Mouse (Mus musculus) ES-E14 (cell line): ENCODE data around the gene Apmap. TPM values are rescaled to one million over a fixed set of nuclear protein-coding genes. Genes with fewer than 3 reads are reported as not detected.
A peak's percentile ranks its signal among the peaks of the same experiment; 100 is the strongest.

Experiments
- DNase-seq: peaks from one replicate; pipeline ENCODE4 v3.0.0-alpha.2; 2013; ENCODE audit warnings: low read depth, low spot score
- H3K27ac ChIP-seq: 2 replicates; pipeline ENCODE4 v1.5.1; 2012; ENCODE audit warnings: low read depth, mild to moderate bottlenecking, low read length, moderate library complexity, mixed read lengths; ENCODE audit not compliant: poor library complexity, insufficient read depth, severe bottlenecking
- H3K36me3 ChIP-seq: 2 replicates; pipeline ENCODE4 v1.6.1; 2012; ENCODE audit warnings: mild to moderate bottlenecking, low read length, moderate library complexity, mixed read lengths; ENCODE audit not compliant: control insufficient read depth, poor library complexity, insufficient read depth, severe bottlenecking
- H3K4me1 ChIP-seq, 2 experiments: fragments of 150-350 bp in 1 of 2; sonication (generic) in 1 of 2; 2 replicates each; pipeline ENCODE4 v1.6.1; 2012; ENCODE audit warnings: low read length in 2 of 2, mild to moderate bottlenecking in 1 of 2, mixed read lengths in 1 of 2; ENCODE audit not compliant: control insufficient read depth in 2 of 2, insufficient read depth in 2 of 2, poor library complexity in 1 of 2
- H3K4me3 ChIP-seq, 2 experiments: fragments of 150-350 bp in 1 of 2; sonication (generic) in 1 of 2; 2 replicates each; pipeline ENCODE4 v1.5.1; 2012; ENCODE audit warnings: low read length in 2 of 2, low read depth in 1 of 2, mild to moderate bottlenecking in 1 of 2, mixed read lengths in 1 of 2; ENCODE audit not compliant: insufficient read depth in 1 of 2, poor library complexity in 1 of 2, severe bottlenecking in 1 of 2
- H3K9ac ChIP-seq: 2 replicates; pipeline ENCODE4 v1.6.1; 2012; ENCODE audit warnings: low read depth, mild to moderate bottlenecking, low read length, mixed read lengths; ENCODE audit not compliant: poor library complexity, insufficient read depth, severe bottlenecking
- H3K9me3 ChIP-seq: fragments of 150-350 bp; sonication (generic); 2 replicates; pipeline ENCODE4 v1.6.1; 2012; ENCODE audit warnings: low read depth, mild to moderate bottlenecking, low read length; ENCODE audit not compliant: control insufficient read depth, insufficient read depth
- CHD2 ChIP-seq: IDR thresholded peaks from 2 replicates; pipeline ENCODE4 v1.6.1; 2014; ENCODE audit warnings: mild to moderate bottlenecking, low read depth, low read length, inconsistent platforms
- HCFC1 ChIP-seq: IDR thresholded peaks from 2 replicates; pipeline ENCODE4 v1.6.1; 2012; ENCODE audit warnings: low read length, inconsistent platforms, borderline replicate concordance; ENCODE audit not compliant: insufficient read depth
- MAFK ChIP-seq: IDR thresholded peaks from 2 replicates; pipeline ENCODE4 v1.6.1; 2014; ENCODE audit warnings: mild to moderate bottlenecking, low read depth, low read length, inconsistent platforms; ENCODE audit not compliant: insufficient read depth
- ZC3H11A ChIP-seq: IDR thresholded peaks from 2 replicates; pipeline ENCODE4 v1.6.1; 2012; ENCODE audit warnings: low read depth, mild to moderate bottlenecking, inconsistent platforms, low read length, borderline replicate concordance
- ZNF384 ChIP-seq: IDR thresholded peaks from 2 replicates; pipeline ENCODE4 v1.6.1; 2012; ENCODE audit warnings: low read depth, low read length, inconsistent platforms
- in situ Hi-C, 2 experiments: fragments of 600-800 bp; cut with MboI; formaldehyde crosslinking; loops; one replicate each; pipeline ENCODE4 v1.15.1; 2025; ENCODE audit warnings: low sequenced_read_pairs in 2 of 2, inconsistent platforms in 1 of 2; ENCODE audit not compliant: unreplicated experiment in 2 of 2
- total RNA-seq: library from RNA; depleted of rRNA; stranded (reverse); fragments of 300-350 nt; gene quantifications from 2 replicates; pipeline ENCODE4 v1.2.3, GENCODE M21; 2012

The Apmap gene
- total RNA-seq, 1 experiment = 35.0 TPM

DNA sequence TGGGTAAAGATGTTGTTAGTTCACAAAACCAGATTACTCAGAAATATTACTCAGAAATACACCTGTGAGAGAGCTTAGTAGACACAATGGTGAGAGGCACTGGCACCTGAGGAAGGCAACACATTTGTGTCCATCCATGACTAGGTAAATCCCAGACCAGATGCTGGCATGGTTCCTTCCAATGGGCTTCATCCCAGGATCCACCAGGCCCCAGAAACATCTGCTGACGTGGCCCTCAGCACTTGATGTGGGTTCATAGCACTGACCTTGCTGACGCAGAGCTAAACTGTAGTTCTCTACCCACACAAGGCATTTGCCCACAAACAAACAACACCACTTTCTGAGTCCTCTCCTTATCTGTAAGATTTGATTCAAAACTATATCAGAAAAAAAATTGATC lies 46.4 kb upstream of the Apmap start:
- TF ChIP-seq CHD2 = no peak
- TF ChIP-seq ZNF384 = no peak
- no peak for TF ChIP-seq ZC3H11A
- no peak for TF ChIP-seq HCFC1
- TF ChIP-seq MAFK = no peak
- no peak overlapping the region for H3K4me3 ChIP-seq
- DNase-seq = no peak
- no peaks in the 10 kb centered on the region for H3K9me3 ChIP-seq
- H3K36me3 ChIP-seq = no peaks in the 10 kb centered on the region
- H3K4me1 ChIP-seq = peaks cover 6 to 25% of the 10 kb centered on the region in 2 experiments
- H3K27ac ChIP-seq = no peak overlapping the region
- in situ Hi-C loops = no loop called here
- H3K9ac ChIP-seq = no peak overlapping the region

DNA sequence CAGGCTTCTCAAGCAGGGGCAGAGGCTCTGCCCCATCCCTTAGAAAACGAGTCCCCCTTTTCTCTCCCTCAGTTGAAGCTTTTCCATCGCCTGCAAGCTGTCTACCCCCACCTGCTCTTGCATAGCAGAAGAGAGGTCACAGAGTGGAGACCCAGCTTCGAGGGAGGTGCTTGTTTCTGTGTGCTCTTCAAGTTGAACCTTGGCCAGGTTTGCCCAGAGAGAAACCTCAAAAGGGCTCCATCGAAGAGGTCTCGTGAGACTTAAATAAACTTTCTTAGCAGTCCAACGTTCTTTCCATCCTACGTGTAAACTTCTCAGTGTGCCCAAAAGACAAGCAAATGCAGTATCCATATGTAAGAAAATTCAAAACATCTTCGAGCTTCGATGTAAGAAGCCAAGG lies 43.0 kb upstream of the Apmap start:
- peaks cover 6 to 25% of the 10 kb centered on the region in 2 experiments for H3K4me1 ChIP-seq
- in situ Hi-C loops = no loop called here
- no peak for DNase-seq

GRCm38 (mm10) chr2:150650511-150651074 lies 42.2 kb upstream of the Apmap start:
- TF ChIP-seq HCFC1 (no peak), ZC3H11A (no peak), MAFK (no peak), CHD2 (no peak), ZNF384 (no peak)
- DNase-seq = no peak
- no peaks in the 10 kb centered on the region for H3K36me3 ChIP-seq
- no peaks in the 10 kb centered on the region for H3K9me3 ChIP-seq
- no peak overlapping the region for H3K9ac ChIP-seq
- H3K4me3 ChIP-seq = no peak overlapping the region
- H3K4me1 ChIP-seq = peaks cover 6 to 22% of the 10 kb centered on the region in 2 experiments
- in situ Hi-C loops = no loop called here
- H3K27ac ChIP-seq = 0 out of 2 replicates have a peak overlapping the region, but pooled peaks have one; percentile 24

More for the DNA sequence above, 43.0 kb upstream of the Apmap start:
- Histone ChIP-seq H3K9ac (no peak overlapping the region), H3K36me3 (no peaks in the 10 kb centered on the region), H3K4me3 (no peak overlapping the region), H3K27ac (no peak overlapping the region), H3K9me3 (no peaks in the 10 kb centered on the region)
- TF ChIP-seq ZC3H11A = no peak
- TF ChIP-seq ZNF384 = no peak
- no peak for TF ChIP-seq CHD2
- TF ChIP-seq MAFK = no peak
- TF ChIP-seq HCFC1 = no peak

GRCm38 (mm10) chr2:150648300-150648895 lies 40.0 kb upstream of the Apmap start:
- in situ Hi-C loops = no loop called here
- H3K9ac ChIP-seq = no peak overlapping the region
- H3K36me3 ChIP-seq = no peaks in the 10 kb centered on the region
- TF ChIP-seq ZNF384 (no peak), MAFK (no peak), CHD2 (no peak), ZC3H11A (no peak), HCFC1 (no peak)
- H3K4me3 ChIP-seq = no peak overlapping the region
- H3K9me3 ChIP-seq = no peaks in the 10 kb centered on the region
- H3K27ac ChIP-seq = no peak overlapping the region
- peaks cover 6 to 24% of the 10 kb centered on the region in 2 experiments for H3K4me1 ChIP-seq
- DNase-seq = no peak
